Mouse (Mus musculus) thymus, adult 2 months (tissue): Measurements from ENCODE around the gene Haghl. TPM values are rescaled to one million over a fixed set of nuclear protein-coding genes. Genes with fewer than 3 reads are reported as not detected.
"Not testable (repeated sequence)": the region's sequence is repeated elsewhere in the genome, so short reads cannot be mapped to it uniquely, and the experiment has no call there.

Experiments
- DNase-seq: peaks from one replicate; pipeline ENCODE4 v3.0.0; 2021
- H3K27ac ChIP-seq: fragments of 200-500 bp; 2 replicates; pipeline ENCODE4 v1.5.1; 2012; ENCODE audit warnings: low read length, control low read depth; ENCODE audit not compliant: control insufficient read depth, insufficient read depth
- H3K27me3 ChIP-seq: fragments of 200-500 bp; 2 replicates; pipeline ENCODE4 v1.6.1; 2012; ENCODE audit warnings: mild to moderate bottlenecking, low read length, moderate library complexity, mixed read lengths; ENCODE audit not compliant: control insufficient read depth, insufficient read depth
- H3K36me3 ChIP-seq: fragments of 200-500 bp; 2 replicates; pipeline ENCODE4 v1.6.1; 2012; ENCODE audit warnings: mild to moderate bottlenecking, low read length, moderate library complexity; ENCODE audit not compliant: control insufficient read depth, insufficient read depth
- H3K4me1 ChIP-seq: fragments of 200-500 bp; replicated peaks from 2 replicates; pipeline ENCODE4 v1.6.1; 2012; ENCODE audit warnings: low read length; ENCODE audit not compliant: control insufficient read depth, insufficient read depth
- H3K4me3 ChIP-seq: fragments of 200-500 bp; 2 replicates; pipeline ENCODE4 v1.5.1; 2012; ENCODE audit warnings: mild to moderate bottlenecking, low read length, control low read depth, moderate library complexity; ENCODE audit not compliant: control insufficient read depth, insufficient read depth
- CTCF ChIP-seq: fragments of 200-500 bp; IDR thresholded peaks from 2 replicates; pipeline ENCODE4 v1.5.1; 2012; ENCODE audit warnings: mild to moderate bottlenecking, control low read depth, low read length, moderate library complexity, borderline replicate concordance; ENCODE audit not compliant: control insufficient read depth, poor library complexity, insufficient read depth; ENCODE audit errors: extremely low read depth
- POLR2A ChIP-seq: fragments of 200-500 bp; IDR thresholded peaks from 2 replicates; pipeline ENCODE4 v1.6.1; 2012; ENCODE audit warnings: mild to moderate bottlenecking, low read length, control low read depth, moderate library complexity; ENCODE audit not compliant: control insufficient read depth, poor library complexity, insufficient read depth; ENCODE audit errors: extremely low read depth
- WGBS: fragments of 180-500 bp; shearing (Covaris S2); methylation state at CpG from one replicate; pipeline ENCODE4 v1.1.7; 2018; 5-methylcytosine and 5-hydroxymethylcytosine counted together
- polyA plus RNA-seq: library from polyadenylated mRNA; depleted of rRNA; stranded (reverse); fragments of >200 nt; gene quantifications from 2 replicates; pipeline ENCODE4 v1.2.3, GENCODE M21; 2012

The Haghl gene
- polyA plus RNA-seq, 1 experiment, result 80.3 TPM

- TF ChIP-seq CTCF, result no peak
- no peaks in the 10 kb centered on the region for H3K36me3 ChIP-seq
- H3K4me1 ChIP-seq, result no peaks in the 10 kb centered on the region
- peaks cover 14% of the 10 kb centered on the region; the same call in 1 of the 2 replicates for H3K27me3 ChIP-seq
- DNase-seq, result no peak
- 0 out of 2 replicates have a peak within 1 kb of the TSS, but pooled peaks have one; percentile 2 for H3K4me3 ChIP-seq
- 1% methylated on average over 95 of the region's 100 CpGs for WGBS
- no peak within 1 kb of the TSS for H3K27ac ChIP-seq
These were observed 23.5 kb upstream of the Haghl start, which contains the start of gene Fbxl16 for GRCm38 (mm10) chr17:25808789-25809605. TSS of gene Fbxl16 (plus strand) at chr17:25809085.

- 49% methylated on average over 5 of the region's 5 CpGs for WGBS
- H3K27me3 ChIP-seq, result peaks cover 14% of the 10 kb centered on the region; the same call in 1 of the 2 replicates
These were observed 22.6 kb upstream of the Haghl start for GRCm38 (mm10) chr17:25808028-25808427.

GRCm38 (mm10) chr17:25807452-25807851 lies 22.0 kb upstream of the Haghl start:
- not testable (repeated sequence) for H3K36me3 ChIP-seq, H3K27ac ChIP-seq, H3K4me3 ChIP-seq, H3K4me1 ChIP-seq, DNase-seq
- peaks cover 14% of the 10 kb centered on the region; the same call in 1 of the 2 replicates for H3K27me3 ChIP-seq
- 38% methylated on average over 2 of the region's 2 CpGs for WGBS

More at GRCm38 (mm10) chr17:25808028-25808427, 22.6 kb upstream of the Haghl start:
- Histone ChIP-seq H3K36me3 (no peaks in the 10 kb centered on the region), H3K4me3 (no peak overlapping the region), H3K4me1 (no peaks in the 10 kb centered on the region), H3K27ac (no peak overlapping the region)
- DNase-seq, result no peak
- TF ChIP-seq CTCF (no peak), POLR2A (no peak)

- no peak overlapping the region for H3K27ac ChIP-seq
- H3K27me3 ChIP-seq, result peaks cover 14% of the 10 kb centered on the region; the same call in 1 of the 2 replicates
- no peak for TF ChIP-seq CTCF
- H3K4me3 ChIP-seq, result no peak overlapping the region
- WGBS, result 82% methylated on average over 4 of the region's 4 CpGs
- no peaks in the 10 kb centered on the region for H3K36me3 ChIP-seq
- no peak for DNase-seq
- no peaks in the 10 kb centered on the region for H3K4me1 ChIP-seq
These were observed 21.0 kb upstream of the Haghl start for GRCm38 (mm10) chr17:25806507-25806906.

- H3K4me3 ChIP-seq, result no peak overlapping the region
- no peak overlapping the region for H3K27ac ChIP-seq
- TF ChIP-seq POLR2A (no peak), CTCF (no peak)
- H3K4me1 ChIP-seq, result no peaks in the 10 kb centered on the region
- no peaks in the 10 kb centered on the region for H3K36me3 ChIP-seq
- H3K27me3 ChIP-seq, result no peaks in the 10 kb centered on the region; the same call in 1 of the 2 replicates
- DNase-seq, result no peak
- WGBS, result 15% methylated on average over 10 of the region's 10 CpGs
These were observed 17.5 kb upstream of the Haghl start for GRCm38 (mm10) chr17:25802825-25803517.

GRCm38 (mm10) chr17:25801029-25801428 lies 15.6 kb upstream of the Haghl start:
- TF ChIP-seq POLR2A (no peak), CTCF (no peak)
- WGBS, result 8% methylated on average over 6 of the region's 6 CpGs
- DNase-seq, result peak; percentile 73
- Histone ChIP-seq H3K4me1 (peaks cover 8% of the 10 kb centered on the region), H3K27me3 (no peaks in the 10 kb centered on the region), H3K4me3 (no peak overlapping the region), H3K36me3 (no peaks in the 10 kb centered on the region), H3K27ac (no peak overlapping the region)

GRCm38 (mm10) chr17:25796951-25797369 lies 11.5 kb upstream of the Haghl start, which contains the start of gene Metrn:
TSS of gene Metrn (minus strand) at chr17:25797136.
- H3K4me1 ChIP-seq, result peaks cover 31% of the 10 kb centered on the region
- no peak within 1 kb of the TSS for H3K27ac ChIP-seq
- H3K27me3 ChIP-seq, result no peaks in the 10 kb centered on the region
- peak; percentile 94 for DNase-seq
- peak within 1 kb of the TSS; percentile 95 for H3K4me3 ChIP-seq
- under 1% methylated on average over 35 of the region's 35 CpGs for WGBS
- TF ChIP-seq POLR2A, result peak; percentile 73
- TF ChIP-seq CTCF, result 0 out of 2 replicates have a peak, but pooled peaks have one; percentile 35
- H3K36me3 ChIP-seq, result no peaks in the 10 kb centered on the region
